Mouse (Mus musculus): Measurements from ENCODE around the gene Rsrc2.

- TF ChIP-seq CTCF (IDR thresholded peaks at IDR 0.05) = no peak
- TF ChIP-seq POLR2A (IDR thresholded peaks at IDR 0.05; ENCODE audit: insufficient read depth, low read depth, low read length) = no peak
- TF ChIP-seq EP300 (IDR thresholded peaks at IDR 0.05; ENCODE audit: insufficient read depth, low read depth, low read length) = no peak
These were observed 52.3 kb downstream of the Rsrc2 start for GRCm38 (mm10) chr5:123696961-123697360.

Data from heart, adult 2 months (tissue).